Mouse (Mus musculus) heart, embryonic 10.5 days (tissue): ENCODE measurements around the gene Thoc5. TPM values are rescaled to one million over a fixed set of nuclear protein-coding genes. Genes with fewer than 3 reads are reported as not detected.

Source experiments
- DNase-seq: peaks from one replicate; pipeline ENCODE4 v3.0.0-alpha.2; 2017; ENCODE audit warnings: low spot score
- H3K27ac ChIP-seq: fragments of 300-500 bp; sonication (generic); 2 replicates; pipeline ENCODE4 v1.5.1; 2016; ENCODE audit warnings: mild to moderate bottlenecking
- H3K27me3 ChIP-seq: fragments of 300-500 bp; sonication (generic); 2 replicates; pipeline ENCODE4 v1.6.1; 2016; ENCODE audit warnings: mild to moderate bottlenecking; ENCODE audit not compliant: poor library complexity, insufficient read depth, severe bottlenecking
- H3K36me3 ChIP-seq: fragments of 300-500 bp; sonication (generic); 2 replicates; pipeline ENCODE4 v1.6.1; 2016; ENCODE audit warnings: mild to moderate bottlenecking, moderate library complexity
- H3K4me1 ChIP-seq: fragments of 300-500 bp; sonication (generic); 2 replicates; pipeline ENCODE4 v1.6.1; 2016; ENCODE audit warnings: mild to moderate bottlenecking
- H3K4me3 ChIP-seq: fragments of 300-500 bp; sonication (generic); 2 replicates; pipeline ENCODE4 v1.5.1; 2016; ENCODE audit warnings: mild to moderate bottlenecking, moderate library complexity
- H3K9me3 ChIP-seq: fragments of 300-500 bp; sonication (generic); 2 replicates; pipeline ENCODE4 v1.6.1; 2016; ENCODE audit warnings: mild to moderate bottlenecking, moderate library complexity
- WGBS: fragments of 180-500 bp; shearing (Covaris S2); methylation state at CpG from one replicate; pipeline ENCODE4 v1.1.7; 2016; 5-methylcytosine and 5-hydroxymethylcytosine counted together
- microRNA-seq: library from miRNA; unstranded; fragments of <30 nt; microRNA quantifications from one replicate; pipeline ENCODE4, GENCODE M21; 2017
- polyA plus RNA-seq: library from polyadenylated mRNA; unstranded; fragments of >200 nt; fragmentation: Nextera tagmentation; extraction: Ambion mirVana; gene quantifications from 2 replicates; pipeline ENCODE4 v1.2.1, GENCODE M21; 2016

The Thoc5 gene
- polyA plus RNA-seq, 1 experiment from 2014 or later, result 36.9 TPM

DNA sequence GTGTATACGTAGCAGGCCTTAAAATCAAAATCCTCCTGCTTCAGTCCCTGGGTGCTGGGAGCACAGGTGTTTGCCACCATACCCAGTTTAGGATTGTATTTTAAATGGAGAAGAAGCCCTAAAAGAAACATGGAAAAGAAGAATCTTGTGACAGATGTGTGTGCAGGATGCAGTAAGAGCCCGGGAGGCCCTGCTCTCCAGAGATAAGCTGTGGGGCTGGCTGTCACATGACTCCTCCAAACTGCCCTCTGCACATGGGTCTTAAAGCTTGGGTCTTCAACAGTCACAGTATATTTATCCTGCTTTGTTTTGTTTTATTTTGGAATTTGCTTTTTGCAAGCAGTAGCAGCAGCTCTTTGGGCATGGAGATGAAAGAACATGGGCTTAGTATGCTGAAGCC lies 72.4 kb downstream of the Thoc5 start:
- Histone ChIP-seq H3K4me1 (peaks cover 24% of the 10 kb centered on the region; the same call in 1 of the 2 replicates), H3K4me3 (no peak overlapping the region), H3K36me3 (no peaks in the 10 kb centered on the region), H3K27me3 (0 out of 2 replicates have a peak, but pooled peaks cover 3% of the 10 kb centered on the region), H3K27ac (no peak overlapping the region), H3K9me3 (no peaks in the 10 kb centered on the region)
- whole genome bisulfite sequencing, result 42% methylated on average over 2 of the region's 2 CpGs
- no peak for DNase-seq

DNA sequence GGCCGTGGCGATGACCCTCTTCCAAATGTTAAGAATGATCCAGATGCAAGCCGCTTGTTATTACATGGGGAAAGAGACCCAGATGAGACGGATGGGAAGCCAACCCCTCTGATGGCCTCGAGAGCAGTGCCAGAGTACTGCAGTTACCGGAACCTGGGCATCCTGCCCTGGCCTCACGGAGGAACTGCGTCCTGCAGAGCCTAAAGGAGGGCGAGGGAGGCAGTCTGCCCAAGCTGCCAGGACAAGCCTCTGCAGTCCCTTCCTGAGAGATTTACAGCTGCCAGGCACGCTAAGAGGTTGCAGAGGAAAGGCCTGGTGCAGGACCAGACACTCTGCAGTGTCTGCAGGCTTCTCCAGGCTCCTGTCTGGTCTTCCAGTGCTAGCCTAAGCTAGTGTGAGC lies 73.3 kb downstream of the Thoc5 start:
- 0 out of 2 replicates have a peak, but pooled peaks cover 7% of the 10 kb centered on the region for H3K27me3 ChIP-seq
- H3K4me3 ChIP-seq, result no peak overlapping the region
- peaks cover 16% of the 10 kb centered on the region; the same call in 1 of the 2 replicates for H3K4me1 ChIP-seq
- WGBS, result 78% methylated on average over 10 of the region's 10 CpGs
- H3K9me3 ChIP-seq, result no peaks in the 10 kb centered on the region
- H3K36me3 ChIP-seq, result no peaks in the 10 kb centered on the region
- DNase-seq, result no peak
- H3K27ac ChIP-seq, result no peak overlapping the region

DNA sequence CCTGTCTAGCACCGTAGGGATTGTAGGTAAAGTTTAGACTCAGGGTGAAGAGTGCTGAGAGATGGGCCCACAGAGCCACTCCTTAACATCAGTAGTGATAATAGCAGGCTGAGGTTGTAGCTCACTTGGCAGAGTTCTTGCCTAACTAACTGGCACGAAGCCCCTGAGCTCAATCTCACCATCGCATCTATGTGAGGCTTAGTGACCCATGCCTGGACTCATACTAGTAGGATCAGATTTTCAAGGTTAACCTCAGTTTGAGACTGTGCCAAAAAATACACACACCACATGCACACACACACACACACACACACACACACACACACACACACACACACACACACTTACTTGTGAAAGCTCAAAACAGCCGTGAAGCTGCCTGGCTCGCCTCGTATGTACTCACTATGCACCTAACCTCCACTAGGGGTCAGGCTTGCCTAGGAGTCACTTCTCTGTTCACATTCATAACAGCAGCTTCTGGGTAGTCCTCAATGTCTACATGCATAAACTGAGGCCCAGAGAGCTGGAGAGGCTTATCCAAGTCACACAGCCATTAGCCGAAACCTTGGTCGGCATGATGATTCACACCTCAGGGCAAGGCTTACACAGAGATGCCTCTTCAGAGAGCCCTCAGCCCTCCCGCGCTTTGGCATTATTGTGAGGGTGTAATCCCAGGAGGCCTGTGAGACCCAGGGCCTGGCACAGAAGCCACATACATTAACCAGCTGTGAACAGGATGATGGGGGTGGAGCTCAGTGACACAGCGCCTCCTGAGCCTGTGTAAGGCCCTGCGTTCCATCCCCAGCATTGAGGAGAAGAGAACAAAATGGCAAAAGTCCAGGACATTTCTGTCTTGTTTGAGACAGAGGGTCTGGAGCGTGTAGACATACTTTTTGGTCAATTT lies 78.1 kb downstream of the Thoc5 start:
- DNase-seq, result no peak
- Histone ChIP-seq H3K9me3 (no peaks in the 10 kb centered on the region), H3K27me3 (0 out of 2 replicates have a peak, but pooled peaks cover 7% of the 10 kb centered on the region), H3K4me3 (no peak overlapping the region), H3K4me1 (peaks cover 10% of the 10 kb centered on the region; the same call in 1 of the 2 replicates), H3K36me3 (no peaks in the 10 kb centered on the region), H3K27ac (no peak overlapping the region)
- WGBS, result 61% methylated on average over 13 of the region's 13 CpGs

DNA sequence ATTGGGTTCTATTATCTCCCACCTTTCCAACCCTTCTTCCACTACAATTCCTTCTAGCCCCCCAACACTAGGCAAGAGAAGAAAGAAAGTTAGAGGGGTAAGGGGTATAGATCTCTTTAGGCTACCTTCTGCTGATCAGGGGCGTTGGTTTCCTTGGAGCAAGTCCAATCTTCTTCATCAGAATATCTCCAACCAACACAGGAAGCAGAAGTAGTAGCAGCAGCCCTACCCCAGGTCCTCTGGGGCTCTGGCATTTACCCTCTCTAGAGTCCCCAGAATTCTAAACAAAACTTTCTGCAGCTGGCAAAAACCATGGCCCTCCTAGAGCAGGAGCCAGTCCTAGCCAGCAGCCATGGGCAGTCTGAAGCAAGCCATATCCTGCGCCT lies 78.7 kb downstream of the Thoc5 start:
- WGBS, result 79% methylated on average over 2 of the region's 2 CpGs
- DNase-seq, result no peak
- H3K4me1 ChIP-seq, result peaks cover 10% of the 10 kb centered on the region; the same call in 1 of the 2 replicates
- H3K4me3 ChIP-seq, result no peak overlapping the region
- no peak overlapping the region for H3K27ac ChIP-seq
- 0 out of 2 replicates have a peak, but pooled peaks cover 4% of the 10 kb centered on the region for H3K27me3 ChIP-seq
- no peaks in the 10 kb centered on the region for H3K36me3 ChIP-seq
- H3K9me3 ChIP-seq, result no peaks in the 10 kb centered on the region

DNA sequence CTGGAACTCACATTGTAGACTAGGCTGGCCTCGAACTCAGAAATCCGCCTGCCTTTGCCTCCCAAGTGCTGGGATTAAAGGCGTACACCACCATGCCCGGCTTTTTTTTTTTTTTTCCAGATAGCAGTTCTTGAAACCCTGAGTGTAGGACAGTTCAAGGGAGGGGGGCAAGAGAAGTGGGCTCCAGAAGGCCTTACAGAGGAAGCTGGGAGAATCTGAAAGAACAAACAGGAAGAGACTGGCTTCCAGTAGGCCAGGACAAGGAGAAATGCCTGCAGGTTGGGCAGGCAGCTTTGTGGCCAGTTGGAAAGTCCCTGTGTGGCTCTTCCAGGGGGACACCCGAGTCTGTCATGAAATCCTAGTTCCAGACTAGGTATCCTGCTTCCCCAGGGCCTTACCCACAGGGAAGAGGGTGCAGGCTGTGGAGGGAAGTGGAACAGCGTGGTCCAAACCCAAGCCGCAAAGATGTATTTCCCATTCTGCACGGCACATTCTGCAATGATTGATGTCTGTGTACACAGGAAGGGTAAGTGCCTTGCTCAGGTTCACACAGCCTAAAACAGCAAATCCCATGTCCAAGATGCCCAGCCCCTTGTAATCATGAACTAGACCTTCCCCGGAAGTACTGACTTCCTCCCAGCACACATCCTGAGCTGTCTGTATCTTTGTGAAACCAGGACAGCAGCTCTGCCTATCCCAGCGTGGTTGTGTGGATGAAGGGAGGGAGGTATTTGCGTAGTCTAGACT lies 79.4 kb downstream of the Thoc5 start:
- DNase-seq, result no peak
- Histone ChIP-seq H3K9me3 (no peaks in the 10 kb centered on the region), H3K27me3 (0 out of 2 replicates have a peak, but pooled peaks cover 4% of the 10 kb centered on the region), H3K4me1 (peaks cover 10% of the 10 kb centered on the region; the same call in 1 of the 2 replicates), H3K4me3 (no peak overlapping the region), H3K27ac (peak overlapping the region; percentile 36; the same call in 1 of the 2 replicates), H3K36me3 (no peaks in the 10 kb centered on the region)
- WGBS, result 69% methylated on average over 11 of the region's 11 CpGs

DNA sequence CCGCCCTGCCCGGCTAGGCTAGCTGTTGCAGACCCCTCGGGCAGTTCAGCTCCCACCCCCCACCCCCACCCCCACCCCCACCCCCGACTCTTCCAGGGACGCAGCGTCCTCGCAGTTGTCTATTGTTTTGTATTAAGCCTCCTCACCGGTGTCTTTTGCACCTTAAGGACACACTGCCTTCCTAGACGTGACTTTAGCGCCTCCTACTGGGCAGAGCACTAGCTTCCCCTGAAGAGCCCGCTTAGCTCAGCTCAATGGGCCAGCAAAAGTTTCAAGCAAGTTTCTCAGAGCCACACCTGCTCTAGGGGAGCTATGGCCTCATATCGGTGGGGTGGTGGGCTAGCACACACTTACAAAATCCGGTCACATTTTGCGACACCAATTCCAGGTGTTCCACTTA lies 80.5 kb downstream of the Thoc5 start:
- 0 out of 2 replicates have a peak, but pooled peaks cover 4% of the 10 kb centered on the region for H3K27me3 ChIP-seq
- no peak overlapping the region for H3K27ac ChIP-seq
- no peaks in the 10 kb centered on the region for H3K9me3 ChIP-seq
- 5% methylated on average over 14 of the region's 14 CpGs for WGBS
- H3K4me1 ChIP-seq, result peaks cover 10% of the 10 kb centered on the region; the same call in 1 of the 2 replicates
- H3K4me3 ChIP-seq, result peak overlapping the region; percentile 35
- H3K36me3 ChIP-seq, result no peaks in the 10 kb centered on the region
- peak; percentile 79 for DNase-seq

Small RNA genes lying within 50 kb of the gene (microRNA-seq; reads per million reads assigned to microRNA genes)
- not detected for gene Mir6918

Other genes with a start within 250 kb of the Thoc5 start
- gene Uqcr10, start 191.0 kb upstream of the Thoc5 start, polyA plus RNA-seq, result 1,046 and 1,532 TPM in 2 replicates
- gene Zmat5, start 190.6 kb upstream of the Thoc5 start, polyA plus RNA-seq, result 63.4 and 66.7 TPM in 2 replicates
- 0.11 and 0.15 TPM in 2 replicates for gene Cabp7, start 148.5 kb upstream of the Thoc5 start, polyA plus RNA-seq
- gene Nf2, start 45.8 kb upstream of the Thoc5 start, polyA plus RNA-seq, result 43.2 and 52.5 TPM in 2 replicates
- 43.6 and 60.9 TPM in 2 replicates for gene Nipsnap1, start 21.4 kb upstream of the Thoc5 start, polyA plus RNA-seq
- gene Nefh, start 52.7 kb downstream of the Thoc5 start, polyA plus RNA-seq, result 0.39 and 0.74 TPM in 2 replicates
- gene Ap1b1, start 91.5 kb downstream of the Thoc5 start, polyA plus RNA-seq, result 55.7 and 62.6 TPM in 2 replicates
- 1.1 and 1.4 TPM in 2 replicates for gene Rasl10a, start 162.8 kb downstream of the Thoc5 start, polyA plus RNA-seq
- gene Gas2l1, start 170.0 kb downstream of the Thoc5 start, polyA plus RNA-seq, result 27.0 and 34.4 TPM in 2 replicates
- gene Rhbdd3, start 203.6 kb downstream of the Thoc5 start, polyA plus RNA-seq, result 34.2 and 35.0 TPM in 2 replicates
- gene Ewsr1, start 203.9 kb downstream of the Thoc5 start, polyA plus RNA-seq, result 569 and 680 TPM in 2 replicates